Mouse (Mus musculus) frontal cortex, postnatal 25 days (tissue): ENCODE results near the gene Ykt6.

Source experiments
- DNase-seq, 2 experiments: peaks; one replicate each; pipeline ENCODE4 v3.0.0; 2022; ENCODE audit warnings: low spot score in 2 of 2

The Ykt6 gene

GRCm38 (mm10) chr11:5948546-5949250, 6.8 kb upstream of the Ykt6 start:
- no peak for DNase-seq

- no peak for DNase-seq
Measured at GRCm38 (mm10) chr11:5949586-5950352, 5.7 kb upstream of the Ykt6 start, which contains the start of gene Gck. Gck (minus strand) TSS chr11:5950081.

GRCm38 (mm10) chr11:5952501-5952900, 3.0 kb upstream of the Ykt6 start:
- DNase-seq: no peak

GRCm38 (mm10) chr11:5953130-5953765, 2.2 kb upstream of the Ykt6 start:
- no peak for DNase-seq

- DNase-seq: no peak
Measured at GRCm38 (mm10) chr11:5954435-5954834, 1.1 kb upstream of the Ykt6 start.

GRCm38 (mm10) chr11:5954965-5955504, 458 bp upstream of the Ykt6 start:
- DNase-seq: no peak

GRCm38 (mm10) chr11:5960051-5960450, 4.6 kb downstream of the Ykt6 start:
- no peak for DNase-seq

GRCm38 (mm10) chr11:5965865-5966264, 10.4 kb downstream of the Ykt6 start:
- DNase-seq: no peak

- no peak for DNase-seq
Measured at GRCm38 (mm10) chr11:5966751-5967150, 11.3 kb downstream of the Ykt6 start.

- no peak for DNase-seq
Measured at GRCm38 (mm10) chr11:5968223-5968622, 12.7 kb downstream of the Ykt6 start.

GRCm38 (mm10) chr11:5971202-5971601, 15.7 kb downstream of the Ykt6 start:
- DNase-seq: no peak

GRCm38 (mm10) chr11:5973151-5973550, 17.7 kb downstream of the Ykt6 start:
- DNase-seq: no peak

GRCm38 (mm10) chr11:5974053-5974452, 18.6 kb downstream of the Ykt6 start:
- DNase-seq: no peak

GRCm38 (mm10) chr11:5975068-5975467, 19.6 kb downstream of the Ykt6 start:
- no peak for DNase-seq

GRCm38 (mm10) chr11:5976106-5976505, 20.6 kb downstream of the Ykt6 start:
- DNase-seq: no peak

GRCm38 (mm10) chr11:5979088-5979487, 23.6 kb downstream of the Ykt6 start:
- DNase-seq: no peak

- DNase-seq: no peak
Measured at GRCm38 (mm10) chr11:5980108-5980507, 24.6 kb downstream of the Ykt6 start.

GRCm38 (mm10) chr11:5980561-5980960, 25.1 kb downstream of the Ykt6 start:
- no peak for DNase-seq

GRCm38 (mm10) chr11:5981323-5981722, 25.8 kb downstream of the Ykt6 start:
- no peak for DNase-seq

GRCm38 (mm10) chr11:5983629-5984028, 28.1 kb downstream of the Ykt6 start:
- DNase-seq: no peak

- DNase-seq: no peak
Measured at GRCm38 (mm10) chr11:5988126-5988525, 32.6 kb downstream of the Ykt6 start.

- DNase-seq: no peak
Measured at GRCm38 (mm10) chr11:5989954-5990593, 34.6 kb downstream of the Ykt6 start.
